Mouse (Mus musculus): Measurements from ENCODE around the gene Smarcc2. TPM values are rescaled to one million over a fixed set of nuclear protein-coding genes. Genes with fewer than 3 reads are reported as not detected.

The Smarcc2 gene
- total RNA-seq, 2 experiments from 2014 or later, result 46.5 to 53.2 TPM

GRCm38 (mm10) chr10:128454471-128454870, 4.6 kb upstream of the Smarcc2 start:
- DNase-seq, result no peak
- H3K27ac ChIP-seq, result no peak overlapping the region
- H3K4me3 ChIP-seq, result no peak overlapping the region
- intact Hi-C loops (cut with DNase I), result loop anchor here (2.0 kb wide), 2 partner anchors 78 to 118 kb away; partner anchors contain the start of genes Ankrd52 and Cs
- no peak for TF ChIP-seq CTCF (IDR thresholded peaks at IDR 0.05)

- intact Hi-C loops (cut with DNase I), result loop anchor here (1.0 to 2.0 kb wide), 3 partner anchors 45 to 118 kb away; partner anchors contain the start of genes Ankrd52 and Cs
- Histone ChIP-seq H3K27ac (peak overlapping the region; percentile 20; the same call in 1 of the 2 replicates), H3K4me3 (peak overlapping the region; percentile 52)
- peak; percentile 64 for TF ChIP-seq CTCF (IDR thresholded peaks at IDR 0.05)
- DNase-seq, result peak; percentile 70
Observed at GRCm38 (mm10) chr10:128455280-128455679, 3.8 kb upstream of the Smarcc2 start.

- no peak for DNase-seq
- Histone ChIP-seq H3K4me3 (no peak overlapping the region), H3K27ac (no peak overlapping the region; the same call in 1 of the 2 replicates)
- intact Hi-C loops (cut with DNase I), result no loop called here
- no peak for TF ChIP-seq CTCF (IDR thresholded peaks at IDR 0.05)
Observed at GRCm38 (mm10) chr10:128457676-128458075, 1.4 kb upstream of the Smarcc2 start.

- Histone ChIP-seq H3K4me3 (peak overlapping the region; percentile 92), H3K27ac (peak overlapping the region; percentile 93)
- intact Hi-C loops (cut with DNase I), result no loop called here
- no peak for TF ChIP-seq CTCF (IDR thresholded peaks at IDR 0.05)
- DNase-seq, result peak; percentile 88
Observed at GRCm38 (mm10) chr10:128458348-128458718, 715 bp upstream of the Smarcc2 start.

- Histone ChIP-seq H3K27ac (peak overlapping the region; percentile 93), H3K4me3 (peak overlapping the region; percentile 92)
- DNase-seq, result peak; percentile 66
- no peak for TF ChIP-seq CTCF (IDR thresholded peaks at IDR 0.05)
- intact Hi-C loops (cut with DNase I), result loop anchor here (1.0 to 2.0 kb wide), 2 partner anchors 33 to 77 kb away; no protein-coding TSS in a partner anchor
Observed at GRCm38 (mm10) chr10:128459409-128460269, 591 bp downstream of the Smarcc2 start.

- peak overlapping the region; percentile 93 for H3K27ac ChIP-seq
- intact Hi-C loops (cut with DNase I), result loop anchor here (2.0 kb wide), 1 partner anchor 33 kb away; no protein-coding TSS in a partner anchor
- peak overlapping the region; percentile 92 for H3K4me3 ChIP-seq
- no peak for DNase-seq
- TF ChIP-seq CTCF (IDR thresholded peaks at IDR 0.05), result no peak
Observed at GRCm38 (mm10) chr10:128460270-128460630, 1.2 kb downstream of the Smarcc2 start.

GRCm38 (mm10) chr10:128474366-128474765, 15.3 kb downstream of the Smarcc2 start:
- Histone ChIP-seq H3K4me3 (no peak overlapping the region), H3K27ac (no peak overlapping the region)
- DNase-seq, result no peak
- TF ChIP-seq CTCF (IDR thresholded peaks at IDR 0.05), result no peak
- intact Hi-C loops (cut with DNase I), result no loop called here

GRCm38 (mm10) chr10:128486370-128486769, 27.3 kb downstream of the Smarcc2 start:
- TF ChIP-seq CTCF (IDR thresholded peaks at IDR 0.05), result no peak
- DNase-seq, result no peak
- Histone ChIP-seq H3K4me3 (no peak overlapping the region), H3K27ac (no peak overlapping the region)
- intact Hi-C loops (cut with DNase I), result no loop called here

GRCm38 (mm10) chr10:128487861-128488712, 29.0 kb downstream of the Smarcc2 start:
- H3K27ac ChIP-seq, result peak overlapping the region; percentile 100; the same call in 1 of the 2 replicates
- H3K4me3 ChIP-seq, result no peak overlapping the region
- TF ChIP-seq CTCF (IDR thresholded peaks at IDR 0.05), result no peak
- DNase-seq, result no peak
- intact Hi-C loops (cut with DNase I), result no loop called here

GRCm38 (mm10) chr10:128488776-128489175, 29.7 kb downstream of the Smarcc2 start:
- intact Hi-C loops (cut with DNase I), result no loop called here
- no peak overlapping the region for H3K4me3 ChIP-seq
- DNase-seq, result peak; percentile 13
- H3K27ac ChIP-seq, result peak overlapping the region; percentile 100
- TF ChIP-seq CTCF (IDR thresholded peaks at IDR 0.05), result no peak

GRCm38 (mm10) chr10:128489380-128489779, 30.3 kb downstream of the Smarcc2 start:
- Histone ChIP-seq H3K4me3 (no peak overlapping the region; the same call in 1 of the 2 replicates), H3K27ac (peak overlapping the region; percentile 100)
- no peak for TF ChIP-seq CTCF (IDR thresholded peaks at IDR 0.05)
- DNase-seq, result peak; percentile 13
- intact Hi-C loops (cut with DNase I), result no loop called here

- no peak for DNase-seq
- Histone ChIP-seq H3K4me3 (peak overlapping the region; percentile 98), H3K27ac (peak overlapping the region; percentile 100)
- intact Hi-C loops (cut with DNase I), result loop anchor here (5.0 kb wide), 1 partner anchor 38 kb away; the partner anchor contains the start of gene Esyt1
- TF ChIP-seq CTCF (IDR thresholded peaks at IDR 0.05), result no peak
Observed at GRCm38 (mm10) chr10:128489785-128490184, 30.7 kb downstream of the Smarcc2 start.
